Mouse (Mus musculus): ENCODE results near the gene Rex2.
"Not testable (repeated sequence)": the region's sequence is repeated elsewhere in the genome, so short reads cannot be mapped to it uniquely, and the experiment has no call there.

Rex2 gene

DNA sequence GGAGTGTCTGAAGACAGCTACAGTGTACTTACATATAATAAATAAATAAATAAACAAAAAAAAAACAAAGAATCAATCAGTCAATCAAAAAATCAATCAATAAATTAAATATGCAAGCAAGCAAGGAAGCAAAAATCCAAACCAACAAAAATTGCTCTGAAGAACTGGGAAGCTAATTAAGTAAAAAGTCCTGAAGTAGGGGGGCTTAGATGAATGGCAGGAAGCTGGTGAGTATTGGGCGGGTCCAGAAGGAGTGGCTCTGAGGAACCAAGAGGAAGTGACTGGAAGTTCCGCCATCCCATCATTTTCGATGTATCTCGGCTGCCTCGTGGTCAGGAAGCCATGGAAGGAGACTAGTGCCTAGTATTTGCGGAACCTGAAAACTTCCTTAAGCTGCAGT, at the start of gene Rex2:
Gene Rex2 (plus strand): TSS at position 301 of the 400 bp plus-strand sequence.
- DNase-seq (ENCODE audit: low read depth, low spot score) = not testable (repeated sequence)

DNA sequence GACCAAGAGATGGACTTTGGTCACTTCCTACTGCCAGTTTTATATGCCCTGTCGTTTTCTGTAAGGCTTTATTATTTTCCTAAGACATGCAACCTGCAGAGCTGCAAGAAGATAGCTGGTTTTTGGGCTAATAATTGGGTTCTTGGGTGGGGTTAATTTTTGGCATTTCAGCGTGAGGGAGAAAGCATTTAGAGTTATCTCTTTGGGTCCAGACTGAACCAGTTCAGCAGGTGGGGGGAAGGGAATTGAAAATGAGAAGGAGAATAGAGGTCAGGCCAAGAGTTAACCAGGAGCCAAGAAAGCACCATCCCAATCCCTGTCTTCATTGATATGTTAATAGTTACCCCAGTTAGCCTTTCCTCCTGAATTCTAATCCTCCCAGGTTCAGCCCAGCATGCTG, 45.1 kb upstream of the Rex2 start:
- not testable (repeated sequence) for DNase-seq (ENCODE audit: low read depth, low spot score)

DNA sequence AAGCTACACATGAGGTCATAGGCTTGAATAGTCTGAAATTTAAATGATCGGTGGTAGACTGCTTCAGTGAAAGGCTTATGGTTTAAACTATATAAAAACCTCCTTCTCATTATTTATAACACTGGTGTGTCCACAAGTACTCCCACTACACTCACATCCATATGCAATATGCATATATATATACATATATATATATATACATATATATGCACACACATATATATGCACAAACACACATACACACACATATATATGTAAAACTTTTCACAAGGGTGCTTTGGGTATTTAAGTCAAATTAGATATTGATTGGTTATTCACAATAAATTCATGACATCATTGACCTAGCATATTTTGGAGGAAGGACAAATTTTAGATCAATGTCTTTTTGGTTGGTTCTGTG, 3.2 kb upstream of the Rex2 start:
- not testable (repeated sequence) for DNase-seq (ENCODE audit: low read depth, low spot score)

DNA sequence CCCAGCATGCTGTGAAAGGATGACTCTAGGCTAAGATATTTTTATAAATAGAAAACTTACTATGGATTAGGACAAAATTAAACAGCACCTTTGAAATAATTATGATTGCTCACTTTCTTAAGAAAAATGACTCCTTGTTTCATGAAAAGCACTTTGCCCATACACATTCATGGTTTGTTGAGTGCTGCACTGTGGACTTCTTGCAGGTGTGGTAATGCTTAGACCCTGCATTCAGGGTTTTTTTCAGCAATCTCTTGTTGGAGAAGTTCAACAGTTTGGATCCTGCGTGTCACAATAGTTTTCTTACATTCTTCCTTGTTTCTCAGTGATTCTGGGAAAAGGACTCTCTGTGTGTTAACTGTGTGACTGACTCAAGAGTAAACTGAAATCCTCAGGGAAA, 4.7 kb downstream of the Rex2 start:
- DNase-seq (ENCODE audit: low read depth, low spot score) = not testable (repeated sequence)

DNA sequence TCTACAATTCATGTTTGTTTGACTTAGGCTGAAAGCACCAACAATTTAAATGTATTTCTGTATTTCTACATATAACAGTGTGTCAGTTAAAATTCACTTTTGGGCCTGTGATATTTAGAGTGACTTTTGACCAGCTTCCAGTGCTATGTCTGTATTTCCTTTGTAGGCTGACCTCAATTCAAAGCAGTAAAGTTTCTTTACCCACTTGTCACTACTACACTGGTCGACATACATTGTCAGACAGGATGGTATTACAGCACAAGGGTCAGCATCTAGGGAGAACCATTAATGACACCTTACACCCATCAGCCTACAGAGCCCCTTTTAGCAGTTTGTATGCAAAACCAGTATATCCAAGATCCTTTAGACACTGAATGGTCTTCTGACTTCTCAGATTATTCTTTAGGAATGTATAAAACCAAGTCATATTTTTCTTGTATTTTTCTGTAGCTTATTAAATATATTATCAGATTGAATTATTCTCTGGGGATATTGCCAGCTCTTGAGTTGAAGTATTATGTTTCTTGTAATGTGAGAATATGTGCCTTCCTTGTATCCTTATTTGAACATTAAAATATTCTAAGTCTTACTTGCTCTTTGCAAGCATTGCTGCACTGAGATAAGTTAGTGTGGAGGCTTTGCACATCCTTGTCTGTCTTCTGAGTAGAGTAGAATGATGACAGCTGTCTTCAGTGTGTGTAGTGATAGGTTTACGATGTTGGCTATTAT, 9.8 kb downstream of the Rex2 start:
- not testable (repeated sequence) for DNase-seq (ENCODE audit: low read depth, low spot score)

DNA sequence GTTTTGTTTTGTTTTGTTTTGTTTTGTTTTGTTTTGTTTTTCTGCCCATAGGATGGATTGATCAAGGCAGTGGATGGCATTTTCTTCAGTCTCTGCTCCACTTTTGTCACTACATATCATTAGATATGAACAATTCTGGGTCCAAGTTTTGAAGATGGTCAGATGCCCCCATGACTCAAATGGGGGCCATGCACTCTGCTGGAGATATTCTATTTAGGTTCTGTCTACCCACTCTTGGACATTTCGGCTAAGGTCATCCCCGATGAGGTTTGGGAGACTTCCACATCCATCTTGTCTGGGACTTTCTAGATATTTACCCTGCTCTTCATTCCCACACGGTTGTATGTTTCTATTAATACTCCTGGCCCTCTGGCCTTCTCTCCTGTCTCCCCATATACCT, 42.1 kb downstream of the Rex2 start:
- DNase-seq (ENCODE audit: low read depth, low spot score) = not testable (repeated sequence)

DNA sequence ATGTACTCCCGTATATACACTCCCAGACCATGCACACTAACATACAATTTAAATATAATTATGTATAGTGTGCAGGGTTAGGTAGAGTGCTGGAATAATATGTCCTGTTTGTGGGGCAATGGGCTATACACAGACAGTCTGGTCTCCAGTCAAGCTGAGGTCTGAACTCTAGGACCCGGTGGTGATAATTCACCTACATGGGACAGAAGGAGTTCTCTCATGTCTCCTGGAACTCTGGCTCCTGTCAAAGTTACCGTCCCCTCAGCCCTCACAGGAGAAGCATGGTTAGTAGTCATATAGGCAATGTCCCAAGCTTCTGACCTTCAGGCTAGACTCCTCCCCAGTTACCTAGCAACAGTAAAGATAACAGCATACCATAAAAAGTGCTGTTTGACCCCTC, 44.2 kb downstream of the Rex2 start:
- not testable (repeated sequence) for DNase-seq (ENCODE audit: low read depth, low spot score)

DNA sequence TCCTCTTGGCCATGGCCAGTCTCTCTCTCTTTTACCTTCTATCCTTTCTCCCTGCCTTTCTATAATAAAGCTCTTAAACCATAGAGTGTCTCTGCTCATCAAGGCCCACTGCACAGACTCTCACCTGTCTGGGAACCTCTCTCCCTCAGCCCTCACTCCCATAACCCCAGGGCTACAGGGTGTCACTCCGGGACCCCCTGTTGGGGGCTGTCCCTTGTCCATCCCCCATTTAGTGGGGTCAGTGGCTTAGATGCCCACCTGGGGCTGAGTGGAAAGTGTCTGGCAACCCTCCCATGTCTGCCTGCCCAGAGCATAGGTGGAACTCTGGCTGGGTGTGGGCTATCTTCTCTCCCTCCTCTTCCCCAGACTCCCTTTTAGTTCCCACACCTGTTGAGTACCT, 44.7 kb downstream of the Rex2 start:
- not testable (repeated sequence) for DNase-seq (ENCODE audit: low read depth, low spot score)

DNA sequence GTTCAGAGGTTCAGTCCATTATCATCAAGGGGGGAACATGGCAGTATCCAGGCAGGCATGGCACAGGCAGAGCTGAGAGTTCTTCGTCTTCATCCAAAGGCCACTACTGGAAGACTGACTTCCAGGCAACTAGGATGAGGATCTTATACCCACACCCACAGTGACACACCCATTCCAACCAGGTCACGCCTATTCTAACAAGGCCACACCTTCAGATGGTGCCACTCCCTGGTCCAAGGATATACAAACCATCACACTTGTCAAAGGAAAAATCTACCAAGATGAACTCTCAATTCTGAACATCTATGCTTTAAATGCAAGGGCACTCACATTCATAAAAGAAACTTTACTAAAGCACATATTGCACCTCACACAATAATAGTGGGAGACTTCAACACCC, 74.0 kb downstream of the Rex2 start:
- not testable (repeated sequence) for DNase-seq (ENCODE audit: low read depth, low spot score)

DNA sequence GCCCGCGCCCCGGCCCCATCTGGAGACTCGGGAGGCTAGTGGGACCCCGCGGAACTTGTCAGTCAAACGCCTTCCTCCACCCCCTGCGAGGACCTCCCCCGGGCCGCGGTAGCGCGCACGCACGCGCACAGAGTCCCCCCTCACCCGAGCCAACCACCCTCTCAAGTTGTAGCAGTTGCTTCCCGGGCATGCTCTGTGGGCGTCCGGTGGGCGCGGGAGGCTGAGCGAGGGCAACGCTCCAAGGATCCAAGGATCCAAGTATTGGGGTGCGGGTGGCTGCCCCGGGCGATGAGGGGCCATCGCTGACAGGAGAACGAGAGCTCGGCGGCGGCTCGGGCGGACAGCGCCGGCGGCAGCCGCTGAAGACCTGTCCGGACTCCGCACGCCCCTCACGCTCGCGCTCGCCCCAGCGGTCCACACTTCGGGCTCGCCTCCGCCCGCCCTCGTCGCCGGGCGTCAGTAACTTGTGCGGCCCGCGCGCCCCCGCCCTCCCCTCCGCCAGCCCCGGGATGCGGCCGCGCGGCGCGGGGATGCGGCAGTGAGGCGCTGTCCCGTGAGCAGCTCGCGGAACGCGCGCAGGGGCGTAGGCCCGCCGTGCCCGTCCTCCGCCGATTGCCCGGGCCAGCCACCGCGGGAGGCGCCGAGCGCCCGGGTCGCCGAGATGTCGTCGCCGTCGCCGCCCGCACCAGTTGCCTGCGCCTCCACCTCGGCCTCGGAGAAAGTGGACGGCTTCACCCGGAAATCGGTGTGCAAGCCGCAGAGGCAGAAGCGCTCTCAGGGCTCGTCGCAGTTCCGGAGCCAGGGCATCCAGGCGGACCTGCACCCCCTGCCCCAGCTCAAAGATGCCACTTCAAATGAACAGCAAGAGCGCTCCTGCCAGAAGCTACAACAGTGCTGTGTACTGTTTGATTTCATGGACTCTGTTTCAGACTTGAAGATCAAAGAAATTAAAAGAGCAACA, 80.3 kb downstream of the Rex2 start:
- not testable (repeated sequence) for DNase-seq (ENCODE audit: low read depth, low spot score)

DNA sequence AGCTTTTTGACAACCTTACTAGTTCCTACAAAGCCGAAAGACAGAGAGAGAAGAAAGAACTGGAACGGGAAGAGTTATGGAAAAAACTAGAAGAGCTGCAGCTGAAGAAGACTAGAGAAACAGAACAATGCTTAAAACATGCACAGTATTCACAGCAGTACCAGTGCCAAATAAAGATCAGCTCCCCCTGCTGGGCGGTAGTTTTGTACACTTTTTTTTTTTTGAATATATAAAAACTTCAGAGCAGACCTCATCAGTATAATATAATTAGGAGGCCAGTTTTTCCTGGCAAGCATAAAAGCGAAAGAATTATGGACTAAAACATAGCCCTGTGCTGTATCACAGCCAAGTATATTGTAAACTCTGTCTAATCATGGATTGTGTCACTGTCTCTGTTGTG, 82.2 kb downstream of the Rex2 start:
- DNase-seq (ENCODE audit: low read depth, low spot score) = not testable (repeated sequence)

Data from CD4-positive helper T cell, adult 2 months (primary cell).